Mouse (Mus musculus) bone marrow, adult 2 months (tissue): Measurements from ENCODE around the gene Il18.

Experiments used
- CTCF ChIP-seq: fragments of 200-500 bp; IDR thresholded peaks from 2 replicates; pipeline ENCODE4 v1.5.1; 2011; ENCODE audit warnings: low read length, control low read depth; ENCODE audit not compliant: control insufficient read depth, insufficient read depth
- POLR2A ChIP-seq: fragments of 200-500 bp; IDR thresholded peaks from 2 replicates; pipeline ENCODE4 v1.6.1; 2011; ENCODE audit warnings: low read depth, mild to moderate bottlenecking, control low read depth, low read length, borderline replicate concordance; ENCODE audit not compliant: control insufficient read depth

DNA sequence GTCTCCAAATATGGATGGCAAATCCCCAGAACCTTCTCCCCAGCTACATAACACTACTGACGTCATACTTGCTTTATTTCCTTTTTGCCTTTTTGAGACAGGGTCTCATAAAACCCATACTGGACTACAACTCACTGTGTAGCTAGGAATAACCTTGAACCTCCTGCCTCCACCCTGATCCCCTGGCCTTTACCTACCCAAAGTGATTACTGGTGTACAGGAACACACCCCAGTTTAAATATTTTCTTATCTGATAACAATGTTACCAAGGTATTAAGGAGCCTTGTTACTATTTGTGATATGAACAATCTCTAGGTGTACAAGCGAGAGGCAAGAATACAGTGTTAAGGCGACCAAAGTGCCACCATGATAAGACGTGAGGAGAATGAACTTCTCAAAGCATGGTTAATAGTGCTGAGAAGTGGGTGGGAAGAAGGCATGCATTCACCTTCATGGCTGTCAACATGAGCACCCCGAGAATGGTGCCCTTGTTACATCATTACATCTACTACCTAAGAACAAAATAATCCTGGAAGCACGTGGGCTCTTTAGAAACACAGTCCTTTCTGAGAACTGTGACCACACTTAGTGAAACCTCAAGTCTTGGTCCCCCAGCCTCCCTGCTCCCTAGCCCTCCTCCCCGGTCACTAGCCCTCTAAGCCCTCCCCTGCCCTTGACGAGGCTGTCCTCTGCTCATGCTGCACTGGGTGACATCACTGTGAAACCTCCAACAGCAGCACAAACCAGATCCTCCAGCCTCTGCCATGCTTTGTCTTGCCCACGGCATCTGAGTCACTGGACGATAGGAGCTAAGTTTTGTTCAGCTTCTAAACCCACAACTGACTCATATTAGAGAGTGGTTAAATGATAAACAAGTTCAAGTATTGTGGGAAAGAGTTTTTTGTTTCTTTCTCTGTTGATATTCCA, 15.2 kb downstream of the Il18 start:
- TF ChIP-seq CTCF (no peak), POLR2A (no peak)
